Mouse (Mus musculus) midbrain, embryonic 11.5 days (tissue): ENCODE data around the gene Cdk9. TPM values are rescaled to one million over a fixed set of nuclear protein-coding genes. Genes with fewer than 3 reads are reported as not detected.

Source experiments
- ATAC-seq: fragments of 200-750 bp; cut with Nextera tagmentation; 2 replicates; pipeline ENCODE4 v1.8.0; 2017; ENCODE audit warnings: moderate TSS enrichment, moderate library complexity; ENCODE audit not compliant: low FRiP score
- DNase-seq: peaks from one replicate; pipeline ENCODE4 v3.0.0; 2015; ENCODE audit warnings: low spot score; ENCODE audit errors: missing footprints
- H3K27ac ChIP-seq: fragments of 300-500 bp; sonication (generic); 2 replicates; pipeline ENCODE4 v1.5.1; 2014; ENCODE audit warnings: low read depth, low read length
- H3K27me3 ChIP-seq: fragments of 300-500 bp; sonication (generic); 2 replicates; pipeline ENCODE4 v1.6.1; 2014; ENCODE audit warnings: mild to moderate bottlenecking, low read length, moderate library complexity, mixed read lengths; ENCODE audit not compliant: control insufficient read depth, insufficient read depth
- H3K36me3 ChIP-seq: fragments of 300-500 bp; sonication (generic); 2 replicates; pipeline ENCODE4 v1.6.1; 2014; ENCODE audit warnings: mild to moderate bottlenecking, low read length, moderate library complexity, mixed read lengths; ENCODE audit not compliant: control insufficient read depth, insufficient read depth
- H3K4me1 ChIP-seq: fragments of 300-500 bp; sonication (generic); 2 replicates; pipeline ENCODE4 v1.6.1; 2014; ENCODE audit warnings: low read length; ENCODE audit not compliant: control insufficient read depth, insufficient read depth
- H3K4me2 ChIP-seq: fragments of 300-500 bp; sonication (generic); 2 replicates; pipeline ENCODE4 v1.6.1; 2014; ENCODE audit warnings: mild to moderate bottlenecking, moderate library complexity
- H3K4me3 ChIP-seq: fragments of 300-500 bp; sonication (generic); 2 replicates; pipeline ENCODE4 v1.5.1; 2014; ENCODE audit warnings: low read depth, low read length
- H3K9ac ChIP-seq: fragments of 300-500 bp; sonication (generic); 2 replicates; pipeline ENCODE4 v1.6.1; 2014; ENCODE audit warnings: low read length
- H3K9me3 ChIP-seq: fragments of 300-500 bp; sonication (generic); 2 replicates; pipeline ENCODE4 v1.6.1; 2016; ENCODE audit warnings: low read length; ENCODE audit not compliant: control insufficient read depth
- WGBS: fragments of 180-500 bp; shearing (Covaris S2); extraction: QIAGEN DNeasy Blood & Tissue Kit; methylation state at CpG from one replicate; pipeline ENCODE4 v1.1.7; 2014; 5-methylcytosine and 5-hydroxymethylcytosine counted together
- polyA plus RNA-seq: library from polyadenylated mRNA; unstranded; fragments of >200 nt; fragmentation: Nextera tagmentation; extraction: Ambion mirVana; gene quantifications from 2 replicates; pipeline ENCODE4 v1.2.1, GENCODE M21; 2014

Gene Cdk9
- polyA plus RNA-seq, 1 experiment from 2014 or later, result 82.6 TPM

- no peak overlapping the region for H3K9ac ChIP-seq
- 80% methylated on average over 4 of the region's 4 CpGs for WGBS
- no peaks in the 10 kb centered on the region for H3K36me3 ChIP-seq
- peaks cover 26% of the 10 kb centered on the region for H3K4me1 ChIP-seq
- DNase-seq (no peak), ATAC-seq (no peak)
- H3K27ac ChIP-seq, result no peak overlapping the region
- H3K9me3 ChIP-seq, result no peaks in the 10 kb centered on the region
- no peak overlapping the region for H3K4me2 ChIP-seq
- H3K4me3 ChIP-seq, result no peak overlapping the region
- H3K27me3 ChIP-seq, result peaks cover 2% of the 10 kb centered on the region
Observed at GRCm38 (mm10) chr2:32739311-32739710, 26.4 kb upstream of the Cdk9 start.

DNA sequence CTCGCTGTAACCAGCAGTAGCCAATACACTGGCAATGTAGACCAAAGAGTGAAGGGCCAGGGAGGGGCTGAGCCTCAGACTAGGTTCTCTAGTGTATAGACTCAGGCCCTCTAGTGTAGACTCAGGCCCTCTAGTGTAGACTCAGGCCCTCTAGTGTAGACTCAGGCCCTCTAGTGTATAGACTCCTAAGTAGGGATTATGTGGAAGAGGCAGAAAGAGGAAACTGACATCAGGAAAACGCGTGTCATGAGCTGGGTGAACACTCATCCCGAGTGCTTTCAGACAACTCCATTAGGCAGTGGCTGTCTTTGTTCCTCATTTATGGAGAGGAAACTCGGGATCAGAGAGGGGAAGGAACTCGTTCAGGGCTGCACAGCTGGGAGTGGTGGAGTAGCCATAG, 24.1 kb upstream of the Cdk9 start:
- Histone ChIP-seq H3K9ac (no peak overlapping the region), H3K4me3 (no peak overlapping the region), H3K36me3 (no peaks in the 10 kb centered on the region), H3K9me3 (no peaks in the 10 kb centered on the region), H3K27me3 (peaks cover 2% of the 10 kb centered on the region), H3K27ac (no peak overlapping the region), H3K4me2 (no peak overlapping the region), H3K4me1 (peaks cover 14% of the 10 kb centered on the region)
- DNase-seq, result no peak
- WGBS, result 53% methylated on average over 6 of the region's 6 CpGs
- ATAC-seq, result no peak

GRCm38 (mm10) chr2:32736306-32736829, 23.5 kb upstream of the Cdk9 start:
- no peak for DNase-seq
- Histone ChIP-seq H3K9ac (no peak overlapping the region), H3K27me3 (peaks cover 2% of the 10 kb centered on the region), H3K4me2 (no peak overlapping the region), H3K4me3 (no peak overlapping the region), H3K9me3 (no peaks in the 10 kb centered on the region), H3K4me1 (peaks cover 8% of the 10 kb centered on the region), H3K36me3 (no peaks in the 10 kb centered on the region), H3K27ac (no peak overlapping the region)
- ATAC-seq, result no peak
- 35% methylated on average over 3 of the region's 3 CpGs for WGBS

- Histone ChIP-seq H3K27me3 (no peaks in the 10 kb centered on the region; the same call in 1 of the 2 replicates), H3K4me3 (no peak overlapping the region), H3K9me3 (no peaks in the 10 kb centered on the region), H3K27ac (no peak overlapping the region), H3K36me3 (no peaks in the 10 kb centered on the region), H3K9ac (no peak overlapping the region), H3K4me1 (peaks cover 3% of the 10 kb centered on the region; the same call in 1 of the 2 replicates), H3K4me2 (no peak overlapping the region)
- DNase-seq (no peak), ATAC-seq (no peak)
- WGBS, result 55% methylated on average over 4 of the region's 4 CpGs
Observed at GRCm38 (mm10) chr2:32734933-32735332, 22.1 kb upstream of the Cdk9 start.

DNA sequence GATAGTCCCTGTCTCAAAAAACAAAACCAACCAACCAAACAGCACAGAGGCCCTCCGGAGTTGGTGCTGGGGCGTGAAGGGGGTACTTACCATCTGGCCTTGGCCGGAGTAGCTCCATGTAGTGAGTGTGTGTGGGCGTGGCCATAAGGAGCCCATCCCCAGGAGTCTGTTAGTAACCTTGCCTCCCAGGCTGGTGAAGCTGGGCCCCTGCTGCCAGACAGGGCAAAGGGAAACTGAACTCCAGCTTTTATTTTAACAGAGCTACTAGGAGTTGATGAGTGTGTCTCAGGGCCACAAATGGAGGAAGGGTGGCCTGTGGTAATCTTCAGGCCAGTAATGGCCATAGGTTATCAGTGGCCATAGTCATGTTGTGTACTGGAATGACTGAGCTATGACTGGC, 21.6 kb upstream of the Cdk9 start:
- H3K9me3 ChIP-seq, result no peaks in the 10 kb centered on the region
- 23% methylated on average over 4 of the region's 4 CpGs for WGBS
- H3K9ac ChIP-seq, result no peak overlapping the region
- H3K4me1 ChIP-seq, result peaks cover 3% of the 10 kb centered on the region; the same call in 1 of the 2 replicates
- H3K4me3 ChIP-seq, result no peak overlapping the region
- H3K4me2 ChIP-seq, result no peak overlapping the region
- DNase-seq (no peak), ATAC-seq (no peak)
- H3K27ac ChIP-seq, result no peak overlapping the region
- no peaks in the 10 kb centered on the region for H3K36me3 ChIP-seq
- no peaks in the 10 kb centered on the region; the same call in 1 of the 2 replicates for H3K27me3 ChIP-seq

DNA sequence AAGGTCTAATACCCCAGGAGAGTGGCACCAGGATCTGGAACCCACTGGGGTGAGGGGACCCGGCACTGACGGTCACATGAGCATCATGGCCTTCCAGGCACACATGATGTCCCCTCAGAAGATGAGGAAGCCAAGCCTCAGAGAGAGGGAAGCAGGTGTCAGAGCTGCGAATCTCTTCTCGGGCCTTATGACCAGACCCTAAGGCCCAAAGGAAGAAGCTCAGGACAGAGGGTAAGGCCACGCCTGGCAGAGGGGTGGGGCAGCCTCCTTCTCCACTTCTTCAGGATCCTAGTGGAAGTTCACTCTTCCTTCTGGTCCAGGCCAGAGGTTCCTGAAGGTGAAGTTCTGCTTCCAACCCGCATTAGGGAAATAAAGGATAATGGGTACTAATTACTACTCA, 19.8 kb upstream of the Cdk9 start:
- ATAC-seq, result no peak
- DNase-seq, result no peak
- H3K9ac ChIP-seq, result no peak overlapping the region
- no peak overlapping the region for H3K4me3 ChIP-seq
- no peak overlapping the region for H3K27ac ChIP-seq
- no peak overlapping the region for H3K4me2 ChIP-seq
- no peaks in the 10 kb centered on the region for H3K36me3 ChIP-seq
- 80% methylated on average over 6 of the region's 6 CpGs for WGBS
- H3K9me3 ChIP-seq, result no peaks in the 10 kb centered on the region
- no peaks in the 10 kb centered on the region for H3K27me3 ChIP-seq
- H3K4me1 ChIP-seq, result peaks cover 4% of the 10 kb centered on the region; the same call in 1 of the 2 replicates

DNA sequence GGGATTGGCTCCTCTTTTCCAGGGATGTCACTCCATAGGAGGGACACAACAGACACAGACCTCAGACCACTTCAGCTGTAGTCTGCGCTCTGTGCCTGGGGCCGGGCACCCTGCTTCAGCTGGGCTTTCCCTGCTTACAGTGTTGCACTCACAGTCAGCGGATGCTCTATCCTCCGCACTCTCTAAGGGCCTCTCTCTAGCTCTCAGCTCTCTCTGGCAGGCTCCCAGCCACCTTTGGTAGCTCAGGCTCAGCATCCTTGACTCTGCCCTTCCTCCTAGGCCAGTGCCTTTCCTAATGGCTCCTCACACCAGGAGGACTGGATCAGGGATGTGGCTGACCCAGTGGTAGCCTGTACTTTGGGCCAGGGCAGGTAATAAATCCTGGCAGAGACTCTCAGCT, 19.0 kb upstream of the Cdk9 start:
- Histone ChIP-seq H3K36me3 (no peaks in the 10 kb centered on the region), H3K9ac (no peak overlapping the region), H3K9me3 (no peaks in the 10 kb centered on the region), H3K27ac (no peak overlapping the region), H3K4me3 (no peak overlapping the region), H3K4me2 (no peak overlapping the region), H3K27me3 (no peaks in the 10 kb centered on the region), H3K4me1 (peaks cover 5% of the 10 kb centered on the region; the same call in 1 of the 2 replicates)
- WGBS, result 77% methylated on average over 4 of the region's 4 CpGs
- ATAC-seq (no peak), DNase-seq (no peak)

DNA sequence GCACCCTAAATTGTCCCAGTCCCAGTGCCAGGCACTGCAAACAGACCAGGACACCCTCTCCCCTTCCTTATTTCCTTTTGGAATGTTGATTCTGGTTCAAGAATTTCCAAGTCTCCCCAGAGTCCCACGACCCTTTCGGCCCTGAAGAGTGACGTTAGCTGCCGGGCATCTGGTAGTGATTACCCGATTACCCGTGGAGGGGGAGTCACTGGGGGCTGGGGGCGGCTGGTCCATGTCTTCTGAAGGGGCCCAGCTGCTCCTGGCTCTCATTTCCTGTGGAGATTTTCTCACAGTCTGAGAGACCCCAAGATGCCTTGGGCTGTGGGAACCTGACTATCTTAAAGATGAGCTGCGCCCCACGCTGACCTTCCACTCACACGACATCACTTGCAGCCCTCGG, 18.0 kb upstream of the Cdk9 start:
- Histone ChIP-seq H3K9me3 (no peaks in the 10 kb centered on the region), H3K4me1 (peaks cover 5% of the 10 kb centered on the region; the same call in 1 of the 2 replicates), H3K4me2 (no peak overlapping the region), H3K27ac (no peak overlapping the region), H3K27me3 (no peaks in the 10 kb centered on the region), H3K4me3 (no peak overlapping the region), H3K36me3 (no peaks in the 10 kb centered on the region), H3K9ac (no peak overlapping the region)
- WGBS, result 63% methylated on average over 11 of the region's 11 CpGs
- DNase-seq, result no peak
- ATAC-seq, result no peak

DNA sequence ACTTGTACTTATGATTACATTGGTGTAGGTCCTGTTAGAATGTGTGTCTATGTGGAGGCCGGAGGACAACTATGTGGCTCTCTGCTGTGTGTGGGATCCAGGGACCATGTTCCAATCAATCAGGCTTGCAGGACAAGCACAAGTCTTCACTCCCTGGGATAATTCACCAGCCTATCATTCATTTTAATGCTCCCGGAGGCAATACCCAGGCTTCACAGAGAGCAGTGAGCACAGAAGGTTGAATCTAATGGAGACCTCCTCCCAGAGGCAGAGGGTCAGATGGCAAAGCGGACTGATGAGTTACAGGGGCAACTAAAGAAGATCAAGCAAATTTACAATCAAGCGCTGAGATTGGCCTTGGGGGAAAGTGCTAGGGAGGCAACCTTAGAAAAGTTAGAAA, 16.7 kb upstream of the Cdk9 start:
- ATAC-seq (no peak), DNase-seq (no peak)
- H3K4me1 ChIP-seq, result peaks cover 5% of the 10 kb centered on the region; the same call in 1 of the 2 replicates
- no peaks in the 10 kb centered on the region for H3K9me3 ChIP-seq
- no peak overlapping the region for H3K4me2 ChIP-seq
- H3K9ac ChIP-seq, result no peak overlapping the region
- no peak overlapping the region for H3K27ac ChIP-seq
- H3K4me3 ChIP-seq, result no peak overlapping the region
- 80% methylated on average over 4 of the region's 4 CpGs for WGBS
- H3K36me3 ChIP-seq, result no peaks in the 10 kb centered on the region
- no peaks in the 10 kb centered on the region for H3K27me3 ChIP-seq
